Mouse (Mus musculus): ENCODE data around the gene Hmgn1.

- TF ChIP-seq POLR2A (IDR thresholded peaks at IDR 0.05; ENCODE audit: low read depth, low read length): no peak
- TF ChIP-seq HCFC1 (IDR thresholded peaks at IDR 0.05; ENCODE audit: low read depth, low read length): no peak
These were observed 801 bp downstream of the Hmgn1 start for GRCm38 (mm10) chr16:96126684-96127171.

Measured in CH12.LX (cell line).